Mouse (Mus musculus) left cerebral cortex, adult 2 months (tissue): ENCODE measurements around the gene Alcam. TPM values are rescaled to one million over a fixed set of nuclear protein-coding genes. Genes with fewer than 3 reads are reported as not detected.

Source experiments
- DNase-seq, 2 experiments: peaks; one replicate each; pipeline ENCODE4 v3.0.0; 2021 to 2022; ENCODE audit warnings: low spot score in 2 of 2, mixed read lengths in 1 of 2; ENCODE audit errors: extremely low spot score in 1 of 2
- H3K27ac ChIP-seq: fragments of 200-600 bp; 2 replicates; pipeline ENCODE4 v1.8.1; 2022
- H3K4me3 ChIP-seq: fragments of 200-600 bp; 2 replicates; pipeline ENCODE4 v1.8.1; 2022
- CTCF ChIP-seq: fragments of 200-600 bp; IDR thresholded peaks from 2 replicates; pipeline ENCODE4 v1.8.1; 2022; ENCODE audit warnings: antibody characterized with exemption, mild to moderate bottlenecking, moderate library complexity
- intact Hi-C: fragments of 180-260 bp; cut with DNase I; formaldehyde crosslinking; loops from one replicate; pipeline ENCODE4 v1.15.1; 2025
- total RNA-seq, 2 experiments: library from RNA; stranded (reverse); gene quantifications; 2 replicates each; pipeline ENCODE4 v1.2.3; 2021

Alcam gene
- total RNA-seq, 2 experiments from 2014 or later: 176 to 178 TPM

GRCm38 (mm10) chr16:52219069-52219468, 234.8 kb downstream of the Alcam start:
- intact Hi-C loops: loop anchor here (5.0 kb wide), 1 partner anchor 233 kb away; the partner anchor contains the start of gene Alcam
- TF ChIP-seq CTCF: peak; percentile 82
- DNase-seq: peak; percentile 44 to 50

GRCm38 (mm10) chr16:52210844-52211606, 242.8 kb downstream of the Alcam start:
- no peak for DNase-seq
- Histone ChIP-seq H3K27ac (no peak overlapping the region), H3K4me3 (no peak overlapping the region)
- intact Hi-C loops: no loop called here
- no peak for TF ChIP-seq CTCF

More at GRCm38 (mm10) chr16:52219069-52219468, 234.8 kb downstream of the Alcam start:
- Histone ChIP-seq H3K4me3 (no peak overlapping the region), H3K27ac (no peak overlapping the region)

GRCm38 (mm10) chr16:52200107-52200506, 253.8 kb downstream of the Alcam start:
- DNase-seq: no peak
- no peak for TF ChIP-seq CTCF
- intact Hi-C loops: no loop called here
- no peak overlapping the region for H3K4me3 ChIP-seq
- no peak overlapping the region for H3K27ac ChIP-seq
